Mouse (Mus musculus) myocyte (in vitro differentiated cells): ENCODE data around the gene Zcchc7.
"Not testable (repeated sequence)": the region's sequence is repeated elsewhere in the genome, so short reads cannot be mapped to it uniquely, and the experiment has no call there.

ENCODE experiments used
- E2F4 ChIP-seq: IDR thresholded peaks from one replicate; pipeline ENCODE4 v1.6.1; 2011; ENCODE audit warnings: mild to moderate bottlenecking, control low read depth, moderate library complexity; ENCODE audit not compliant: insufficient read depth
- MYOD1 ChIP-seq, 3 experiments: IDR thresholded peaks; one replicate each; pipeline ENCODE4 v1.6.1; 2011; ENCODE audit warnings: control low read depth in 2 of 3, low read depth in 2 of 3, mild to moderate bottlenecking in 2 of 3, moderate library complexity in 1 of 3; ENCODE audit not compliant: insufficient read length in 2 of 3, control insufficient read depth in 1 of 3
- MYOG ChIP-seq, 3 experiments: IDR thresholded peaks; one replicate each; pipeline ENCODE4 v1.6.1; 2011; ENCODE audit warnings: control low read depth in 2 of 3, low read depth in 2 of 3, mild to moderate bottlenecking in 2 of 3; ENCODE audit not compliant: insufficient read length in 2 of 3, control insufficient read depth in 1 of 3, insufficient read depth in 1 of 3
- POLR2A ChIP-seq: IDR thresholded peaks from one replicate; pipeline ENCODE4 v1.6.1; 2011; ENCODE audit warnings: low read depth, mild to moderate bottlenecking, control low read depth, moderate library complexity; ENCODE audit not compliant: insufficient read length
- REST ChIP-seq: IDR thresholded peaks from one replicate; pipeline ENCODE4 v1.6.1; 2011; ENCODE audit warnings: mild to moderate bottlenecking, control low read depth, moderate library complexity; ENCODE audit not compliant: insufficient read depth, insufficient read length
- TCF12 ChIP-seq: IDR thresholded peaks from one replicate; pipeline ENCODE4 v1.6.1; 2011; ENCODE audit warnings: mild to moderate bottlenecking, control low read depth; ENCODE audit not compliant: poor library complexity, insufficient read depth, severe bottlenecking

DNA sequence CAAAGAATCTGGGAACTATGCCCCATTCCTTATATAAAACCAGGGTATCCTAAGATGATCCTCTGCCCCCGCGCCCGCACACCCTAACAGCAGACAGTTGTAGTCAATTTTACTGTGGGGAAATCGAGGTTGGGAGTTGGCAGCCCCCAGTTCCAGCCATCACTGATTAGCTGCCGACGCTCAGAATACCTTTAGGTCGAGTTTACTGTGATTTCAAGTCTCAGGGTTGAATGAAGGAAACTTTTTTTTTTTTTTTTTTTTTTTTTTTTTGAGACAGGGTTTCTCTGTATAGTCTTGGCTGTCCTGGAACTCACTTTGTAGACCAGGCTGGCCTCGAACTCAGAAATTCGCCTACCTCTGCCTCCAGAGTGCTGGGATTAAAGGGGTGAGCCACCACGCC is 1.5 kb downstream of the Zcchc7 start:
- TF ChIP-seq POLR2A; TCF12; MYOD1 (IDR thresholded peaks at IDR 0.05; ENCODE audit: control insufficient read depth in 1 of 3, insufficient read length in 2 of 3, low read depth in 2 of 3); REST; E2F4; MYOG (IDR thresholded peaks at IDR 0.05; ENCODE audit: control insufficient read depth in 1 of 3, insufficient read depth in 1 of 3, insufficient read length in 2 of 3, low read depth in 2 of 3): not testable (repeated sequence)
